Mouse (Mus musculus) skeletal muscle tissue, adult 2 months (tissue): Measurements from ENCODE around the gene Qrich2.

ENCODE experiments used
- DNase-seq: peaks from one replicate; pipeline ENCODE4 v3.0.0-alpha.2; 2012; ENCODE audit warnings: low read depth, low spot score

The Qrich2 gene

GRCm38 (mm10) chr11:116445596-116446307 is 20.3 kb downstream of the Qrich2 start:
- DNase-seq = peak; percentile 89

GRCm38 (mm10) chr11:116443935-116444334 is 22.1 kb downstream of the Qrich2 start:
- DNase-seq = no peak

GRCm38 (mm10) chr11:116443311-116443710 is 22.7 kb downstream of the Qrich2 start:
- DNase-seq = no peak

- no peak for DNase-seq
These were observed 23.2 kb downstream of the Qrich2 start for GRCm38 (mm10) chr11:116442867-116443177.

GRCm38 (mm10) chr11:116442129-116442866 is 23.7 kb downstream of the Qrich2 start:
- DNase-seq = no peak

GRCm38 (mm10) chr11:116440408-116441068 is 25.5 kb downstream of the Qrich2 start:
- peak; percentile 51 for DNase-seq

- DNase-seq = no peak
These were observed 26.5 kb downstream of the Qrich2 start for GRCm38 (mm10) chr11:116439269-116440240.

GRCm38 (mm10) chr11:116437541-116437940 is 28.5 kb downstream of the Qrich2 start:
- DNase-seq = peak; percentile 70

- peak; percentile 90 for DNase-seq
These were observed 29.2 kb downstream of the Qrich2 start for GRCm38 (mm10) chr11:116436725-116437331.

- no peak for DNase-seq
These were observed 29.9 kb downstream of the Qrich2 start for GRCm38 (mm10) chr11:116435992-116436724.

- no peak for DNase-seq
These were observed 30.9 kb downstream of the Qrich2 start for GRCm38 (mm10) chr11:116434967-116435752.

GRCm38 (mm10) chr11:116434287-116434966 is 31.6 kb downstream of the Qrich2 start:
- peak; percentile 71 for DNase-seq

- peak; percentile 99 for DNase-seq
These were observed 32.4 kb downstream of the Qrich2 start, which contains the start of gene Ubald2 for GRCm38 (mm10) chr11:116433356-116434286. TSS of gene Ubald2 (plus strand) at chr11:116434094.

- no peak for DNase-seq
These were observed 33.3 kb downstream of the Qrich2 start for GRCm38 (mm10) chr11:116432593-116433355.

- DNase-seq = no peak
These were observed 33.9 kb downstream of the Qrich2 start for GRCm38 (mm10) chr11:116432127-116432526.

GRCm38 (mm10) chr11:116431428-116432077 is 34.5 kb downstream of the Qrich2 start:
- DNase-seq = no peak
